ENCODE assay signal across 9 mouse cellular contexts in genomic region chr2:165387370-165387769, GRCm38 (mm10). TPM values are rescaled to one million over a fixed set of nuclear protein-coding genes. Genes with fewer than 3 reads are reported as not detected.
DNase-seq lines count a peak whose midpoint lies in the region; ATAC-seq and TF ChIP-seq lines count a peak whose summit lies in the region.
"Had no signal": no experiment of that assay in that cellular context is flagged by ENCODE, and none has a peak within 500 bp of the region (broad histone marks: within the 10 kb centered on the region; RNA-seq: fewer than 3 reads in every experiment).

No protein-coding gene starts in this region.

- 0 out of 2 replicates have a peak, but pooled peaks cover 4% of the 10 kb centered on the region for H3K4me1 ChIP-seq in lung, embryonic 14.5 days (ENCODE audit: insufficient read depth)
- H3K4me1 ChIP-seq in embryonic facial prominence, embryonic 14.5 days (ENCODE audit: control insufficient read depth, insufficient read depth, low read length) = peaks cover 7% of the 10 kb centered on the region
- peaks cover 5% of the 10 kb centered on the region; the same call in 1 of the 2 replicates for H3K4me1 ChIP-seq in limb, embryonic 11.5 days (ENCODE audit: control insufficient read depth, insufficient read depth, low read length)

- H3K9me3 ChIP-seq in lung, embryonic 14.5 days (ENCODE audit: low read depth, low read length) = no peaks in the 10 kb centered on the region
- no peaks in the 10 kb centered on the region for H3K9me3 ChIP-seq in embryonic facial prominence, embryonic 14.5 days (ENCODE audit: control insufficient read depth, low read length)
- H3K9me3 ChIP-seq in limb, embryonic 11.5 days (ENCODE audit: control insufficient read depth, low read length) = no peaks in the 10 kb centered on the region

- 8% methylated on average over 4 of the region's 4 CpGs for WGBS in lung, embryonic 14.5 days
- 10% methylated on average over 4 of the region's 4 CpGs for WGBS in embryonic facial prominence, embryonic 14.5 days
- 7% methylated on average over 4 of the region's 4 CpGs for WGBS in limb, embryonic 11.5 days

- H3K36me3 ChIP-seq in lung, embryonic 14.5 days (ENCODE audit: insufficient read depth) = peaks cover 46% of the 10 kb centered on the region
- peaks cover 45% of the 10 kb centered on the region for H3K36me3 ChIP-seq in embryonic facial prominence, embryonic 14.5 days (ENCODE audit: control insufficient read depth, insufficient read depth, low read length)
- peaks cover 21% of the 10 kb centered on the region for H3K36me3 ChIP-seq in limb, embryonic 11.5 days (ENCODE audit: control insufficient read depth, insufficient read depth, low read length)

- H3K9ac ChIP-seq in lung, embryonic 14.5 days = peak overlapping the region; percentile 89
- H3K9ac ChIP-seq in embryonic facial prominence, embryonic 14.5 days (ENCODE audit: low read depth, low read length) = peak overlapping the region; percentile 95
- H3K9ac ChIP-seq in limb, embryonic 11.5 days (ENCODE audit: low read length) = peak overlapping the region; percentile 93

- no peak for TF ChIP-seq CTCF in lung, embryonic 14.5 days (IDR thresholded peaks at IDR 0.05; ENCODE audit: low read depth)

- H3K27ac ChIP-seq in lung, embryonic 14.5 days (ENCODE audit: low read depth) = peak overlapping the region; percentile 71
- peak overlapping the region; percentile 79 for H3K27ac ChIP-seq in embryonic facial prominence, embryonic 14.5 days (replicated peaks; ENCODE audit: low read depth, low read length)
- H3K27ac ChIP-seq in limb, embryonic 11.5 days (replicated peaks; ENCODE audit: low read depth, low read length) = peak overlapping the region; percentile 85

- DNase-seq in lung, embryonic 14.5 days = peak; percentile 38
- DNase-seq in lung, postnatal 4 days = no peak
- no peak for DNase-seq in embryonic facial prominence, embryonic 14.5 days (ENCODE audit: low spot score)
- no peak for DNase-seq in limb, embryonic 11.5 days (ENCODE audit: low spot score)
- DNase-seq in retina, embryonic 14.5 days (ENCODE audit: low spot score) = peak; percentile 34
- no peak for DNase-seq in cerebellum, adult 9-11 months
- no peak for DNase-seq in adrenal gland, postnatal 14 days
- no peak for DNase-seq in layer of hippocampus, postnatal 10 days (ENCODE audit: low spot score in 2 of 2)

- H3K4me2 ChIP-seq in lung, embryonic 14.5 days = peak overlapping the region; percentile 72
- peak overlapping the region; percentile 66 for H3K4me2 ChIP-seq in embryonic facial prominence, embryonic 14.5 days (ENCODE audit: low read depth, low read length)
- H3K4me2 ChIP-seq in limb, embryonic 11.5 days (ENCODE audit: low read depth, severe bottlenecking) = peak overlapping the region; percentile 75

- peak overlapping the region; percentile 76 for H3K4me3 ChIP-seq in lung, embryonic 14.5 days (ENCODE audit: low read depth, low read length)
- H3K4me3 ChIP-seq in embryonic facial prominence, embryonic 14.5 days (ENCODE audit: low read depth, low read length) = peak overlapping the region; percentile 83
- H3K4me3 ChIP-seq in limb, embryonic 11.5 days (ENCODE audit: low read depth, low read length) = peak overlapping the region; percentile 86

- no peaks in the 10 kb centered on the region for H3K27me3 ChIP-seq in lung, embryonic 14.5 days (ENCODE audit: insufficient read depth, low read length)
- no peaks in the 10 kb centered on the region for H3K27me3 ChIP-seq in embryonic facial prominence, embryonic 14.5 days (replicated peaks; ENCODE audit: control insufficient read depth, insufficient read depth, low read length)
- no peaks in the 10 kb centered on the region for H3K27me3 ChIP-seq in limb, embryonic 11.5 days (ENCODE audit: control insufficient read depth, insufficient read depth, low read length)

- ATAC-seq in lung, embryonic 14.5 days (ENCODE audit: insufficient read depth) = no peak
- no peak for ATAC-seq in embryonic facial prominence, embryonic 14.5 days (ENCODE audit: low read depth)
- no peak for ATAC-seq in limb, embryonic 11.5 days (ENCODE audit: insufficient number of reproducible peaks, low FRiP score, low TSS enrichment, low read depth)

RNA-seq across cellular contexts. Expression of gene Zfp334, which starts 0.7 kb away (rescaled TPM):
- polyA plus RNA-seq in lung, embryonic 14.5 days (2014; fragmentation: Nextera tagmentation; extraction: Ambion mirVana) = 10.9 and 12.0 TPM in 2 replicates
- 8.7 TPM in 2 replicates for polyA plus RNA-seq in embryonic facial prominence, embryonic 14.5 days (2014; fragmentation: Nextera tagmentation; extraction: Ambion mirVana)
- polyA plus RNA-seq in limb, embryonic 11.5 days (2014; fragmentation: Nextera tagmentation; extraction: Ambion mirVana) = 19.5 and 21.3 TPM in 2 replicates
- total RNA-seq in adrenal gland, postnatal 14 days (2021) = 5.0 and 5.8 TPM in 2 replicates
- 10 to 100 TPM; 13.3 to 13.4 TPM for total RNA-seq in layer of hippocampus, postnatal 10 days (2021)

RNA-seq across cellular contexts. Expression of gene Ocstamp, which starts 12.8 kb away (rescaled TPM):
- polyA plus RNA-seq in lung, embryonic 14.5 days (2014; fragmentation: Nextera tagmentation; extraction: Ambion mirVana) = not detected in 2 replicates
- 0.35 and 1.1 TPM in 2 replicates for polyA plus RNA-seq in embryonic facial prominence, embryonic 14.5 days (2014; fragmentation: Nextera tagmentation; extraction: Ambion mirVana)
- 0.04 TPM in 1 of 2 replicates, not detected in the other for polyA plus RNA-seq in limb, embryonic 11.5 days (2014; fragmentation: Nextera tagmentation; extraction: Ambion mirVana)
- total RNA-seq in adrenal gland, postnatal 14 days (2021) = 0.11 TPM in 1 of 2 replicates, not detected in the other
- total RNA-seq in layer of hippocampus, postnatal 10 days (2021) = under 1 TPM in 1 of 2 experiments, not detected in 1; 0.09 TPM

RNA-seq across cellular contexts. Expression of gene Zfp663, which starts 18.8 kb away (rescaled TPM):
- 0.96 and 1.1 TPM in 2 replicates for polyA plus RNA-seq in lung, embryonic 14.5 days (2014; fragmentation: Nextera tagmentation; extraction: Ambion mirVana)
- 0.55 and 0.64 TPM in 2 replicates for polyA plus RNA-seq in embryonic facial prominence, embryonic 14.5 days (2014; fragmentation: Nextera tagmentation; extraction: Ambion mirVana)
- polyA plus RNA-seq in limb, embryonic 11.5 days (2014; fragmentation: Nextera tagmentation; extraction: Ambion mirVana) = 1.2 and 1.7 TPM in 2 replicates
- not detected in 2 replicates for total RNA-seq in adrenal gland, postnatal 14 days (2021)
- under 1 TPM; 0.85 to 0.94 TPM for total RNA-seq in layer of hippocampus, postnatal 10 days (2021)
- polyA plus RNA-seq: large intestine, adult 2 months had no signal

Comparison
In these comparisons a context has a peak if more than half of its experiments do, and no peak if none do; other contexts are left out.
1. DNase-seq: peak in lung, embryonic 14.5 days (single experiment) and retina, embryonic 14.5 days (single experiment); none in lung, postnatal 4 days (0 of 2), embryonic facial prominence, embryonic 14.5 days (single experiment), limb, embryonic 11.5 days (single experiment), cerebellum, adult 9-11 months (single experiment), adrenal gland, postnatal 14 days (single experiment) and layer of hippocampus, postnatal 10 days (0 of 2).
2. Peak in every context shown above with its lines, with median percentiles within 50 percentile points of each other: H3K27ac ChIP-seq, H3K4me2 ChIP-seq, H3K4me3 ChIP-seq and H3K9ac ChIP-seq.